Mouse (Mus musculus) liver, adult 2 months (tissue): Measurements from ENCODE around the gene Tex14.

ENCODE experiments used
- CTCF ChIP-seq: fragments of 200-500 bp; IDR thresholded peaks from 2 replicates; pipeline ENCODE4 v1.5.1; 2011; ENCODE audit warnings: low read depth, low read length, control low read depth
- POLR2A ChIP-seq: fragments of 200-500 bp; IDR thresholded peaks from 2 replicates; pipeline ENCODE4 v1.6.1; 2011; ENCODE audit warnings: low read length, control low read depth; ENCODE audit not compliant: insufficient read depth; ENCODE audit errors: extremely low read depth

DNA sequence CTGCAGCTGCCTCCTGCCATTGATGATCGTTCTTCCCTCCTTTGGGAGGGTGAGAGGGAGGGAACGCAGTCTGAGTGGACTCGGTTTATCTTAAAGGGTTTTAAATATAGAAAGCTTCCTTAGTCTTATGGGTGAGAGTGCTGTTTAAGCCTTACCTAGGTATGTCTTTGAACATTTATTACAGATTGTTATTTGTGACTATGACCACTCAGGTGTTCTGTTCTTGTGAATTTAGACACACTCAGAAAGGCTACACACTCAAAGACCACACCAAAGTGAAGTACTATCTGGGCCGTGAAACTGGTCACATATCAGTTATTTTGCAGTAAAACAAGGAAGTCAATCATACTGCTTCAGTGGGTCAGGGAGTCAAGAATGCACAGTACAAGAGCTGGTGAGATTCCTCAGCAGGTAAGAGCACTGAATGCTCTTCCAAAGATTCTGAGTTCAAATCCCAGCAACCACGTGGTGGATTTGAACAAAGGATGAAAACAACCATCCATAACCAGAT, 38.6 kb downstream of the Tex14 start:
- TF ChIP-seq POLR2A (no peak), CTCF (no peak)
